Mouse (Mus musculus) MEL (cell line): ENCODE measurements around the gene Antxr1.

Experiments
- CTCF ChIP-seq, 3 experiments: IDR thresholded peaks in 2 of 3; conservative IDR thresholded peaks in 1 of 3; 2 replicates each; pipeline ENCODE4 v1.5.1; 2011 to 2012; ENCODE audit warnings: low read length in 3 of 3, low read depth in 2 of 3, mild to moderate bottlenecking in 2 of 3, improper control_type of control experiment in 1 of 3, inconsistent platforms in 1 of 3, mixed read lengths in 1 of 3, moderate library complexity in 1 of 3; ENCODE audit not compliant: control insufficient read depth in 1 of 3, insufficient read depth in 1 of 3, poor library complexity in 1 of 3, severe bottlenecking in 1 of 3
- TCF12 ChIP-seq: IDR thresholded peaks from 2 replicates; pipeline ENCODE4 v1.6.1; 2014; ENCODE audit warnings: low read depth, mild to moderate bottlenecking, inconsistent platforms, low read length, improper control_type of control experiment, moderate library complexity

DNA sequence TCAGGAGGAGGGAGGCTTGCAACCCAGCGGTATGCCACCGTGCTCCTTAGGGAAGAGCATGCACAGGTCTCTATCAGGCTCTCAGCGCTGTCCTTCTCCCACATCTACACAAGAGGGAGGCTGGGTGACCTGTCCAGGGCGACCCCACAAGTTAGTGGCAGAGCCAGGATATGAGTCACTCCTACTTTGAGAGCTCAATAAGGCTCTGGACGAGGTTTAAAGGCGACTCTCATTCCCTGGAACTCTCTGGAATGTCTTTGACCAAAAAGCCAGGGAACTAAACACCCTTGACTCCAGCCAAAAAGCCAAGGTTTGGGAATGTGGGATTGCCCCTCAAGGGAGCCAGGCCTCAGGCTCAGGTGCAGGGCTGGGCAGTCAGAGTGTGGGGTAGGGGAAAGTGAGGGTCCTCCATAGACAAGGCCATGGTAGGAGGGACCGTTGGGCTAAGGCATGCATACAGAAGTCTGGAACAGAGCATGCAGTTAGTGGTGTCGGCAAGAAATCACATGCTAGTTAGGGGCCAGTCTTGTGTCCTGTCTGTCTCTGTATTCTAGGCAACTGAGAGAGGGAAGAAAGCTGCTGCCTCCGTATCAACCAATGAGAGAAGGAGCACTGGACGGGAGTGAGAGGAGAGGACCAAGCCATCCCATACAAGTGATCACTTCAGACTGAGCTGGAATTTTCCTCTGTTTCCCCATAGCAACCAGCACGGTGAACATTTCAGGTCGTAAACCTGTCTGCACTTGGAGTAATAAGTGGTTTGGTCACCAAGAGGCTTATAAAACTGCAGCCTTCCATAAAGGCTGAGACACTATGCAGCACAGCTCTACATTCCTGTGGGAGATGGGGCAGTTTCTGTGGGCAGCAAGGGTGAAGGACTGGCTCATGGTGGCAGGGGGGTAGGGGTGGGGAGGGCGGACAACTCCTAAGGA, 116.3 kb downstream of the Antxr1 start:
- TF ChIP-seq CTCF (IDR thresholded peaks at IDR 0.05 in 2 of 3, conservative IDR thresholded peaks at IDR 0.05 in 1 of 3; ENCODE audit: control insufficient read depth in 1 of 3, insufficient read depth in 1 of 3, low read depth in 2 of 3, low read length in 3 of 3, poor library complexity in 1 of 3, severe bottlenecking in 1 of 3): no peak
- TF ChIP-seq TCF12: no peak
